Mouse (Mus musculus) forebrain, postnatal 0 days (tissue): ENCODE data around the gene Dapk1. TPM values are rescaled to one million over a fixed set of nuclear protein-coding genes. Genes with fewer than 3 reads are reported as not detected.
A peak's percentile ranks its signal among the peaks of the same experiment; 100 is the strongest.

ENCODE experiments used
- ATAC-seq: fragments of 200-750 bp; cut with Nextera tagmentation; 2 replicates; pipeline ENCODE4 v1.8.0; 2017; ENCODE audit warnings: mild to moderate bottlenecking, moderate library complexity
- DNase-seq: peaks from one replicate; pipeline ENCODE4 v3.0.0-alpha.2; 2015
- H3K27ac ChIP-seq: fragments of 300-500 bp; sonication (generic); 2 replicates; pipeline ENCODE4 v1.5.1; 2014; ENCODE audit warnings: low read depth, mild to moderate bottlenecking, antibody characterized with exemption, low read length, moderate library complexity, mixed read lengths
- H3K27me3 ChIP-seq: fragments of 300-500 bp; sonication (generic); 2 replicates; pipeline ENCODE4 v1.6.1; 2014; ENCODE audit warnings: mild to moderate bottlenecking, low read length, mixed read lengths; ENCODE audit not compliant: insufficient read depth
- H3K36me3 ChIP-seq: fragments of 300-500 bp; sonication (generic); 2 replicates; pipeline ENCODE4 v1.6.1; 2014; ENCODE audit warnings: mild to moderate bottlenecking, moderate library complexity; ENCODE audit not compliant: insufficient read depth
- H3K4me1 ChIP-seq: fragments of 300-500 bp; sonication (generic); 2 replicates; pipeline ENCODE4 v1.6.1; 2014; ENCODE audit warnings: antibody characterized with exemption; ENCODE audit not compliant: insufficient read depth
- H3K4me2 ChIP-seq: fragments of 300-500 bp; sonication (generic); 2 replicates; pipeline ENCODE4 v1.6.1; 2014; ENCODE audit warnings: low read depth, mild to moderate bottlenecking, moderate library complexity
- H3K4me3 ChIP-seq: fragments of 300-500 bp; sonication (generic); 2 replicates; pipeline ENCODE4 v1.5.1; 2014; ENCODE audit warnings: low read depth, low read length, mixed read lengths
- H3K9ac ChIP-seq: fragments of 300-500 bp; sonication (generic); 2 replicates; pipeline ENCODE4 v1.6.1; 2014; ENCODE audit warnings: mild to moderate bottlenecking
- H3K9me3 ChIP-seq: fragments of 300-500 bp; sonication (generic); 2 replicates; pipeline ENCODE4 v1.6.1; 2016; ENCODE audit warnings: low read length
- CTCF ChIP-seq: sonication (generic); IDR thresholded peaks from 2 replicates; pipeline ENCODE4 v1.5.1; 2016; ENCODE audit warnings: antibody characterized with exemption, control low read depth, low read depth
- whole genome bisulfite sequencing: fragments of 180-500 bp; shearing (Covaris S2); extraction: QIAGEN DNeasy Blood & Tissue Kit; methylation state at CpG from one replicate; pipeline ENCODE4 v1.1.7; 2014; 5-methylcytosine and 5-hydroxymethylcytosine counted together
- polyA plus RNA-seq: library from polyadenylated mRNA; unstranded; fragments of >200 nt; fragmentation: Nextera tagmentation; extraction: Ambion mirVana; gene quantifications from 2 replicates; pipeline ENCODE4 v1.2.1, GENCODE M21; 2015
- total RNA-seq: library from RNA; depleted of rRNA; stranded (reverse); fragments of >200 nt; gene quantifications from 2 replicates; pipeline ENCODE4 v1.2.3, GENCODE M21; 2014

The Dapk1 gene
- total and polyA plus RNA-seq, 2 experiments from 2014 or later, result 35.6 to 72.6 TPM

- peak overlapping the region; percentile 80 for H3K27ac ChIP-seq
- TF ChIP-seq CTCF, result no peak
- WGBS, result 34% methylated on average over 8 of the region's 8 CpGs
- no peaks in the 10 kb centered on the region for H3K9me3 ChIP-seq
- peak; percentile 84 for ATAC-seq
- peaks cover 8% of the 10 kb centered on the region for H3K36me3 ChIP-seq
- H3K9ac ChIP-seq, result no peak overlapping the region
- no peaks in the 10 kb centered on the region for H3K27me3 ChIP-seq
- H3K4me1 ChIP-seq, result peaks cover 16% of the 10 kb centered on the region
- H3K4me2 ChIP-seq, result 0 out of 2 replicates have a peak overlapping the region, but pooled peaks have one; percentile 2
- DNase-seq, result peak; percentile 72
- H3K4me3 ChIP-seq, result no peak overlapping the region
Measured at GRCm38 (mm10) chr13:60696741-60697140, 95.0 kb downstream of the Dapk1 start.

GRCm38 (mm10) chr13:60698021-60698420 lies 96.3 kb downstream of the Dapk1 start:
- peaks cover 16% of the 10 kb centered on the region for H3K4me1 ChIP-seq
- TF ChIP-seq CTCF, result no peak
- peaks cover 8% of the 10 kb centered on the region for H3K36me3 ChIP-seq
- H3K9ac ChIP-seq, result no peak overlapping the region
- WGBS, result 93% methylated on average over 2 of the region's 2 CpGs
- ATAC-seq (no peak), DNase-seq (no peak)
- no peaks in the 10 kb centered on the region for H3K27me3 ChIP-seq
- H3K4me3 ChIP-seq, result no peak overlapping the region
- H3K9me3 ChIP-seq, result no peaks in the 10 kb centered on the region
- H3K27ac ChIP-seq, result no peak overlapping the region
- no peak overlapping the region for H3K4me2 ChIP-seq

- Histone ChIP-seq H3K27me3 (no peaks in the 10 kb centered on the region), H3K9ac (no peak overlapping the region), H3K36me3 (peaks cover 14% of the 10 kb centered on the region), H3K4me2 (no peak overlapping the region), H3K9me3 (no peaks in the 10 kb centered on the region), H3K4me1 (peaks cover 8% of the 10 kb centered on the region; the same call in 1 of the 2 replicates), H3K27ac (no peak overlapping the region), H3K4me3 (no peak overlapping the region)
- ATAC-seq (no peak), DNase-seq (no peak)
- 81% methylated on average over 12 of the region's 12 CpGs for WGBS
- TF ChIP-seq CTCF, result no peak
Measured at GRCm38 (mm10) chr13:60701671-60702171, 100.0 kb downstream of the Dapk1 start.

GRCm38 (mm10) chr13:60707541-60708468 lies 106.1 kb downstream of the Dapk1 start:
- peak overlapping the region; percentile 35; the same call in 1 of the 2 replicates for H3K27ac ChIP-seq
- H3K9me3 ChIP-seq, result no peaks in the 10 kb centered on the region
- 0 out of 2 replicates have a peak, but pooled peaks cover 6% of the 10 kb centered on the region for H3K4me1 ChIP-seq
- ATAC-seq, result peak; percentile 21; the same call in 1 of the 2 replicates
- H3K36me3 ChIP-seq, result 0 out of 2 replicates have a peak, but pooled peaks cover 5% of the 10 kb centered on the region
- no peaks in the 10 kb centered on the region for H3K27me3 ChIP-seq
- H3K4me2 ChIP-seq, result no peak overlapping the region
- peak; percentile 45 for DNase-seq
- H3K4me3 ChIP-seq, result no peak overlapping the region
- no peak for TF ChIP-seq CTCF
- H3K9ac ChIP-seq, result no peak overlapping the region
- 39% methylated on average over 16 of the region's 16 CpGs for WGBS

GRCm38 (mm10) chr13:60709136-60709535 lies 107.4 kb downstream of the Dapk1 start:
- Histone ChIP-seq H3K36me3 (0 out of 2 replicates have a peak, but pooled peaks cover 5% of the 10 kb centered on the region), H3K27ac (no peak overlapping the region), H3K9ac (no peak overlapping the region), H3K9me3 (no peaks in the 10 kb centered on the region), H3K4me3 (no peak overlapping the region), H3K4me1 (0 out of 2 replicates have a peak, but pooled peaks cover 6% of the 10 kb centered on the region), H3K4me2 (no peak overlapping the region), H3K27me3 (no peaks in the 10 kb centered on the region)
- WGBS, result 39% methylated on average over 6 of the region's 6 CpGs
- ATAC-seq (no peak), DNase-seq (no peak)
- TF ChIP-seq CTCF, result no peak

- no peaks in the 10 kb centered on the region for H3K27me3 ChIP-seq
- no peak for ATAC-seq
- WGBS, result 69% methylated on average over 3 of the region's 3 CpGs
Measured at GRCm38 (mm10) chr13:60710963-60711362, 109.2 kb downstream of the Dapk1 start.

GRCm38 (mm10) chr13:60713537-60713936 lies 111.8 kb downstream of the Dapk1 start:
- TF ChIP-seq CTCF, result no peak
- Histone ChIP-seq H3K36me3 (peaks cover 4% of the 10 kb centered on the region; the same call in 1 of the 2 replicates), H3K27me3 (no peaks in the 10 kb centered on the region), H3K27ac (no peak overlapping the region), H3K9me3 (no peaks in the 10 kb centered on the region), H3K9ac (no peak overlapping the region), H3K4me1 (no peaks in the 10 kb centered on the region), H3K4me2 (no peak overlapping the region), H3K4me3 (no peak overlapping the region)
- DNase-seq (no peak), ATAC-seq (no peak)
- 91% methylated on average over 4 of the region's 4 CpGs for WGBS

More at GRCm38 (mm10) chr13:60710963-60711362, 109.2 kb downstream of the Dapk1 start:
- Histone ChIP-seq H3K4me2 (no peak overlapping the region), H3K27ac (no peak overlapping the region), H3K9ac (no peak overlapping the region), H3K36me3 (no peaks in the 10 kb centered on the region), H3K9me3 (no peaks in the 10 kb centered on the region), H3K4me1 (0 out of 2 replicates have a peak, but pooled peaks cover 6% of the 10 kb centered on the region), H3K4me3 (no peak overlapping the region)
- TF ChIP-seq CTCF, result no peak
- no peak for DNase-seq
